Mouse (Mus musculus) midbrain, embryonic 14.5 days (tissue): ENCODE measurements around the gene Gm5108. TPM values are rescaled to one million over a fixed set of nuclear protein-coding genes. Genes with fewer than 3 reads are reported as not detected.

Experiments used
- ATAC-seq: fragments of 200-750 bp; cut with Nextera tagmentation; 2 replicates; pipeline ENCODE4 v1.8.0; 2017; ENCODE audit warnings: moderate number of reproducible peaks, moderate library complexity; ENCODE audit not compliant: low FRiP score, low TSS enrichment
- DNase-seq: peaks from one replicate; pipeline ENCODE4 v3.0.0-alpha.2; 2015
- H3K27ac ChIP-seq: fragments of 300-500 bp; sonication (generic); replicated peaks from 2 replicates; pipeline ENCODE4 v1.5.1; 2014; ENCODE audit warnings: mild to moderate bottlenecking, low read depth, low read length, moderate library complexity
- H3K27me3 ChIP-seq: fragments of 300-500 bp; sonication (generic); 2 replicates; pipeline ENCODE4 v1.6.1; 2014; ENCODE audit warnings: low read length, control low read depth, mixed read lengths; ENCODE audit not compliant: control insufficient read depth, insufficient read depth
- H3K36me3 ChIP-seq: fragments of 300-500 bp; sonication (generic); 2 replicates; pipeline ENCODE4 v1.6.1; 2014; ENCODE audit warnings: low read length, control low read depth; ENCODE audit not compliant: control insufficient read depth, insufficient read depth
- H3K4me1 ChIP-seq: fragments of 300-500 bp; sonication (generic); 2 replicates; pipeline ENCODE4 v1.6.1; 2014; ENCODE audit warnings: mild to moderate bottlenecking, antibody characterized with exemption, low read length, control low read depth; ENCODE audit not compliant: control insufficient read depth, insufficient read depth
- H3K4me2 ChIP-seq: fragments of 300-500 bp; sonication (generic); 2 replicates; pipeline ENCODE4 v1.6.1; 2014; ENCODE audit warnings: mild to moderate bottlenecking, low read length, moderate library complexity
- H3K4me3 ChIP-seq: fragments of 300-500 bp; sonication (generic); replicated peaks from 2 replicates; pipeline ENCODE4 v1.5.1; 2014; ENCODE audit warnings: low read depth, low read length
- H3K9ac ChIP-seq: fragments of 300-500 bp; sonication (generic); replicated peaks from 2 replicates; pipeline ENCODE4 v1.6.1; 2014; ENCODE audit warnings: mild to moderate bottlenecking, low read length, moderate library complexity
- H3K9me3 ChIP-seq: fragments of 300-500 bp; sonication (generic); 2 replicates; pipeline ENCODE4 v1.6.1; 2016; ENCODE audit warnings: low read length, control low read depth, mixed read lengths; ENCODE audit not compliant: control insufficient read depth
- WGBS: fragments of 180-500 bp; shearing (Covaris S2); extraction: QIAGEN DNeasy Blood & Tissue Kit; methylation state at CpG from one replicate; pipeline ENCODE4 v1.1.7; 2014; 5-methylcytosine and 5-hydroxymethylcytosine counted together
- polyA plus RNA-seq: library from polyadenylated mRNA; unstranded; fragments of >200 nt; fragmentation: Nextera tagmentation; extraction: Ambion mirVana; gene quantifications from 2 replicates; pipeline ENCODE4 v1.2.1, GENCODE M21; 2014

The Gm5108 gene
- polyA plus RNA-seq, 1 experiment from 2014 or later = not detected

- DNase-seq (no peak), ATAC-seq (no peak)
- Histone ChIP-seq H3K4me3 (no peak overlapping the region), H3K4me2 (no peak overlapping the region), H3K27ac (no peak overlapping the region), H3K9ac (no peak overlapping the region), H3K27me3 (no peaks in the 10 kb centered on the region), H3K36me3 (no peaks in the 10 kb centered on the region), H3K9me3 (0 out of 2 replicates have a peak, but pooled peaks cover 6% of the 10 kb centered on the region), H3K4me1 (no peaks in the 10 kb centered on the region)
- 86% methylated on average over 5 of the region's 5 CpGs for WGBS
Measured at GRCm38 (mm10) chr5:67948074-67948473, 6.6 kb downstream of the Gm5108 start.

GRCm38 (mm10) chr5:67954097-67954496 lies 12.6 kb downstream of the Gm5108 start:
- 84% methylated on average over 4 of the region's 4 CpGs for WGBS
- H3K9me3 ChIP-seq = no peaks in the 10 kb centered on the region
- H3K27me3 ChIP-seq = no peaks in the 10 kb centered on the region
- no peak overlapping the region for H3K4me3 ChIP-seq
- no peaks in the 10 kb centered on the region for H3K4me1 ChIP-seq
- no peak for DNase-seq
- H3K9ac ChIP-seq = no peak overlapping the region
- ATAC-seq = no peak
- H3K36me3 ChIP-seq = no peaks in the 10 kb centered on the region
- H3K27ac ChIP-seq = no peak overlapping the region
- H3K4me2 ChIP-seq = no peak overlapping the region

- Histone ChIP-seq H3K4me3 (no peak overlapping the region), H3K4me1 (no peaks in the 10 kb centered on the region), H3K27me3 (no peaks in the 10 kb centered on the region), H3K9me3 (no peaks in the 10 kb centered on the region), H3K36me3 (no peaks in the 10 kb centered on the region), H3K9ac (no peak overlapping the region), H3K27ac (no peak overlapping the region), H3K4me2 (no peak overlapping the region)
- no peak for ATAC-seq
- DNase-seq = no peak
- WGBS = 42% methylated on average over 7 of the region's 7 CpGs
Measured at GRCm38 (mm10) chr5:67955486-67955885, 14.0 kb downstream of the Gm5108 start.

GRCm38 (mm10) chr5:67961708-67962629 lies 20.5 kb downstream of the Gm5108 start:
- H3K4me3 ChIP-seq = no peak overlapping the region
- ATAC-seq (no peak), DNase-seq (no peak)
- H3K27me3 ChIP-seq = no peaks in the 10 kb centered on the region
- 84% methylated on average over 7 of the region's 7 CpGs for WGBS
- no peaks in the 10 kb centered on the region for H3K4me1 ChIP-seq
- H3K27ac ChIP-seq = no peak overlapping the region
- H3K9me3 ChIP-seq = no peaks in the 10 kb centered on the region
- no peak overlapping the region for H3K4me2 ChIP-seq
- no peak overlapping the region for H3K9ac ChIP-seq
- no peaks in the 10 kb centered on the region for H3K36me3 ChIP-seq

GRCm38 (mm10) chr5:67969536-67969935 lies 28.1 kb downstream of the Gm5108 start:
- H3K27ac ChIP-seq = no peak overlapping the region
- H3K27me3 ChIP-seq = no peaks in the 10 kb centered on the region
- peak; percentile 68 for ATAC-seq
- H3K9me3 ChIP-seq = no peaks in the 10 kb centered on the region
- DNase-seq = peak; percentile 44
- H3K4me3 ChIP-seq = no peak overlapping the region
- H3K4me1 ChIP-seq = no peaks in the 10 kb centered on the region
- no peak overlapping the region for H3K9ac ChIP-seq
- no peak overlapping the region for H3K4me2 ChIP-seq
- H3K36me3 ChIP-seq = no peaks in the 10 kb centered on the region
- WGBS = 43% methylated on average over 7 of the region's 7 CpGs

- Histone ChIP-seq H3K4me1 (no peaks in the 10 kb centered on the region), H3K9ac (no peak overlapping the region), H3K36me3 (no peaks in the 10 kb centered on the region), H3K9me3 (no peaks in the 10 kb centered on the region), H3K27ac (no peak overlapping the region), H3K4me3 (no peak overlapping the region), H3K4me2 (no peak overlapping the region), H3K27me3 (no peaks in the 10 kb centered on the region)
- 36% methylated on average over 3 of the region's 3 CpGs for WGBS
- ATAC-seq (no peak), DNase-seq (no peak)
Measured at GRCm38 (mm10) chr5:67981946-67982526, 40.6 kb downstream of the Gm5108 start.

- Histone ChIP-seq H3K4me2 (no peak overlapping the region), H3K36me3 (no peaks in the 10 kb centered on the region), H3K4me1 (no peaks in the 10 kb centered on the region), H3K9me3 (no peaks in the 10 kb centered on the region), H3K9ac (no peak overlapping the region), H3K27me3 (no peaks in the 10 kb centered on the region), H3K4me3 (no peak overlapping the region), H3K27ac (no peak overlapping the region)
- DNase-seq (no peak), ATAC-seq (no peak)
Measured at GRCm38 (mm10) chr5:67990426-67990825, 49.0 kb downstream of the Gm5108 start.

- H3K4me3 ChIP-seq = no peak overlapping the region
- H3K27me3 ChIP-seq = no peaks in the 10 kb centered on the region
- no peaks in the 10 kb centered on the region for H3K9me3 ChIP-seq
- H3K4me1 ChIP-seq = no peaks in the 10 kb centered on the region
- no peak overlapping the region for H3K4me2 ChIP-seq
- no peak overlapping the region for H3K9ac ChIP-seq
- 94% methylated on average over 6 of the region's 6 CpGs for WGBS
- ATAC-seq (no peak), DNase-seq (no peak)
- H3K27ac ChIP-seq = no peak overlapping the region
- no peaks in the 10 kb centered on the region for H3K36me3 ChIP-seq
Measured at GRCm38 (mm10) chr5:68002611-68003010, 61.1 kb downstream of the Gm5108 start.

GRCm38 (mm10) chr5:68003904-68004303 lies 62.4 kb downstream of the Gm5108 start:
- Histone ChIP-seq H3K9me3 (no peaks in the 10 kb centered on the region), H3K9ac (no peak overlapping the region), H3K4me2 (no peak overlapping the region), H3K36me3 (no peaks in the 10 kb centered on the region), H3K27ac (no peak overlapping the region), H3K27me3 (no peaks in the 10 kb centered on the region), H3K4me1 (no peaks in the 10 kb centered on the region), H3K4me3 (no peak overlapping the region)
- 1% methylated on average over 2 of the region's 2 CpGs for WGBS
- ATAC-seq (no peak), DNase-seq (peak; percentile 27)
